Mouse (Mus musculus) limb, embryonic 12.5 days (tissue): ENCODE results near the gene Gm10277. TPM values are rescaled to one million over a fixed set of nuclear protein-coding genes. Genes with fewer than 3 reads are reported as not detected.

Experiments used
- ATAC-seq: fragments of 200-750 bp; cut with Nextera tagmentation; 2 replicates; pipeline ENCODE4 v1.8.0; 2017; ENCODE audit warnings: low read depth, moderate TSS enrichment; ENCODE audit not compliant: insufficient number of reproducible peaks, insufficient read depth, low FRiP score, low TSS enrichment
- H3K27ac ChIP-seq: fragments of 300-500 bp; sonication (generic); 2 replicates; pipeline ENCODE4 v1.5.1; 2016; ENCODE audit warnings: mild to moderate bottlenecking, moderate library complexity
- H3K27me3 ChIP-seq: fragments of 300-500 bp; sonication (generic); 2 replicates; pipeline ENCODE4 v1.6.1; 2016; ENCODE audit warnings: mild to moderate bottlenecking, moderate library complexity
- H3K36me3 ChIP-seq: fragments of 300-500 bp; sonication (generic); 2 replicates; pipeline ENCODE4 v1.6.1; 2016; ENCODE audit warnings: mild to moderate bottlenecking, moderate library complexity
- H3K4me1 ChIP-seq: fragments of 300-500 bp; sonication (generic); replicated peaks from 2 replicates; pipeline ENCODE4 v1.6.1; 2016
- H3K4me2 ChIP-seq: fragments of 300-500 bp; sonication (generic); 2 replicates; pipeline ENCODE4 v1.6.1; 2016; ENCODE audit warnings: mild to moderate bottlenecking, moderate library complexity
- H3K4me3 ChIP-seq: fragments of 300-500 bp; sonication (generic); replicated peaks from 2 replicates; pipeline ENCODE4 v1.5.1; 2016; ENCODE audit warnings: mild to moderate bottlenecking
- H3K9ac ChIP-seq: fragments of 300-500 bp; sonication (generic); replicated peaks from 2 replicates; pipeline ENCODE4 v1.6.1; 2016; ENCODE audit warnings: mild to moderate bottlenecking, moderate library complexity
- H3K9me3 ChIP-seq: fragments of 300-500 bp; sonication (generic); 2 replicates; pipeline ENCODE4 v1.6.1; 2016; ENCODE audit warnings: mild to moderate bottlenecking, moderate library complexity
- WGBS: fragments of 180-500 bp; shearing (Covaris S2); methylation state at CpG from one replicate; pipeline ENCODE4 v1.1.7; 2016; 5-methylcytosine and 5-hydroxymethylcytosine counted together
- polyA plus RNA-seq: library from polyadenylated mRNA; unstranded; fragments of >200 nt; fragmentation: Nextera tagmentation; extraction: Ambion mirVana; gene quantifications from 2 replicates; pipeline ENCODE4 v1.2.1, GENCODE M21; 2016

Gene Gm10277
- polyA plus RNA-seq, 1 experiment from 2014 or later, result 2.6 TPM

DNA sequence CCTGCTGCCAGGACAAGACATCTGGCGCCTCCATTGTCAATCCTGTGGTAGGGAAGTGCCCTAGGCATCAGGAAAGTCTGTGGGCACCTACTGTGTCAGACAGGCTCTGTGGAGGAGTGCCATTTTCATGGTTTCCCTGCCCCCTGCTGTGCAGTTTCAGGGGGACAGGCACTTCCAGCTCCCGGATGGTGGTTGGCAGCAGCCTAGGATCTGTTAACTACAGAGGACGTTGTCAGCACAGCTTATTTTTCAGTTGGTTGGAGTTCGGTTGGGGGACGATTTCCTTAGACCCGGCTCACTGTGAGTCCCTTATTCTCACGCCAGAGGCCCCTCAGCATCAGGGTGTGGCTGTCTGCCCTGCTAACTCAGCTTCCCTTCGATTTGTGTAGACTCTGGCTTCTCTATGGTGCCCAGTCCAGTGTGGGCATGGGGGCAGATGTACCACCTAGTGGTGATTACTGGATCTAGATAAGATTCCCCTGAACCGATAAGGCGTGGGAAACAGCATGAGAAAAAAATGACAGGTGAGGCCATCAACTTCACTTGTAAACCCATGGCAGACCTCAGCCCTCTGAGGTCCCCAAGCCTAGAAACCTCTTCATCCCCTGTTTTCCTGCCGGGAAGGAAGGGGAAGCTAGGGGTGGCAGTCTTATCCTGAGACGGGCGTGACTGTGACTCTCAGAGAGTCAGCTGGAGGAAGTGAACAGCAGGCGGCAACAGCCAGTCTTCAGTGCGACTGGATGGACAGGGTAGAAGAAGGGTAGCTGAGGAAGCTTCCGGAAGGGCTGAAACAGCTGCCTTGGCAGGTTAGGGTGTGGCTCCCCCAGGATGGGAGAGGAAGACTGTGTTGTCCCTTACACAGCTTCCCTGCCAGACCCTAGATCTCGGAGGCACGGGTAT, 3.5 kb downstream of the Gm10277 start:
- no peak for ATAC-seq
- WGBS, result 60% methylated on average over 18 of the region's 18 CpGs

DNA sequence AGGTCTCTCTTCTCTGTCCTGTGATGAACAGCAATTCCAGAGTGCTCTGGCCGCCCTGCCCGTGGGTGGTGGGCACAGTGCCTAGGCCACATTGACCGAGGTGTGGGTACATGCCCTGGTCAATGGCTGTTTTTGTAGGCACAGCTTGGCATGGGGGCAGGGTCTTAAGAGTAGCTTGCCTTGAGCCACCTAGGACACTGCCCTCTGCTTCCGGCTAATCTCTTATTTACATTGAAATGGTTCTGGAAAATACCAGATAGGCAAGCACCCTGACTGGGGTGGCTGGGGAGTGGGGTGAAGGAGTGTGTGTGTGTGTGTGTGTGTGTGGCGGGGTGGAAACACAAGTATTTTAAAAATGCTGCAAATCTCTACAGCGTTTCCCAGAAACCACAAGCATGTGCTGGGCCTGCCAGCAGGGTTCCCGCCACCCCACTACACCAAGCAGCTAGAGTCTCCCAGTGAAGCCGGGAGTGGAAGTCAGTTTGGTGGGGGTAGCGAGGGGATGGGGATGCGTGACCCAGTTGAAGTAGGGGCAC, 4.3 kb downstream of the Gm10277 start:
- 70% methylated on average over 10 of the region's 10 CpGs for WGBS
- H3K9ac ChIP-seq, result no peak overlapping the region
- no peaks in the 10 kb centered on the region for H3K9me3 ChIP-seq
- no peak overlapping the region for H3K4me2 ChIP-seq
- no peaks in the 10 kb centered on the region for H3K27me3 ChIP-seq
- ATAC-seq, result no peak
- H3K27ac ChIP-seq, result peak overlapping the region; percentile 46; the same call in 1 of the 2 replicates
- peaks cover 7% of the 10 kb centered on the region; the same call in 1 of the 2 replicates for H3K36me3 ChIP-seq
- H3K4me3 ChIP-seq, result no peak overlapping the region
- peaks cover 35% of the 10 kb centered on the region for H3K4me1 ChIP-seq

More for the DNA sequence above, 3.5 kb downstream of the Gm10277 start:
- Histone ChIP-seq H3K9ac (no peak overlapping the region), H3K9me3 (no peaks in the 10 kb centered on the region), H3K27ac (peak overlapping the region; percentile 46; the same call in 1 of the 2 replicates), H3K4me3 (no peak overlapping the region), H3K4me2 (no peak overlapping the region), H3K4me1 (peaks cover 35% of the 10 kb centered on the region), H3K36me3 (peaks cover 3% of the 10 kb centered on the region; the same call in 1 of the 2 replicates), H3K27me3 (no peaks in the 10 kb centered on the region)

DNA sequence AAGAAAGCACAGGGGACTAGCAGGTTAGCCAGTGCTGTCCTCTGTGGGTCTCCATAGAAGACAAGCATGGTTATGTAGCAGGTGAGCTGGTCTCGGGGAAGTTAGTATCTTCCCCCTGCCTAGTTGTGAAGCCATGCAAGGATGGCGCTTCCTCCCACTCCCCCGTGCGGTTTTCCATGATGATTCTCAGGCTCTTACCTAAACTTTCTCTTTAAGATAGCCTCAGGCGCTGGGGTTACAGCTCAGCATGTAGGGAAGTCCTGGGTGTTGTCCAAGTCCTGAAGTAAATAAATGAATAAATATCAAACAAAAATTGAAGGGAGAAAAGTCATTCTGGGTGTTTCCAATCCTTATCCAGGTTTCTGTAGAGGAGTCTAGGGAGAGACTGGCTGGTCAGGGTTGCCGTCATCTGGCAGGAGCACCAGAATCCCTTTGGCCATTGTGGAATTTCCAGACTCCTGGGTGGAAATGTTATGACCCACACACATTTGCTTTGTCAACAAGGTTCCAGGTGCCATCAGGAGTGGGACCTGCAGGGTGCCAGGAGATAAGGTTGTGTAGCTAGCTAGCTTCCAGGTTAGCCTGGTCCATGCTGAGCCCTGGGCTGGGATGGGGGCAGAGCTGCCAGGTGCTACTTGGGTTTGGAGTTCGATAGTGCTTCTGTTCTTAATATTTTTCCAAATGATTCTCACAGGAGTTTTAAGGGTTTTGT, 5.3 kb downstream of the Gm10277 start:
- Histone ChIP-seq H3K4me3 (no peak overlapping the region), H3K27ac (no peak overlapping the region), H3K27me3 (no peaks in the 10 kb centered on the region), H3K9ac (no peak overlapping the region), H3K36me3 (peaks cover 17% of the 10 kb centered on the region; the same call in 1 of the 2 replicates), H3K4me2 (no peak overlapping the region), H3K4me1 (peaks cover 35% of the 10 kb centered on the region), H3K9me3 (no peaks in the 10 kb centered on the region)
- 83% methylated on average over 7 of the region's 7 CpGs for WGBS
- no peak for ATAC-seq

DNA sequence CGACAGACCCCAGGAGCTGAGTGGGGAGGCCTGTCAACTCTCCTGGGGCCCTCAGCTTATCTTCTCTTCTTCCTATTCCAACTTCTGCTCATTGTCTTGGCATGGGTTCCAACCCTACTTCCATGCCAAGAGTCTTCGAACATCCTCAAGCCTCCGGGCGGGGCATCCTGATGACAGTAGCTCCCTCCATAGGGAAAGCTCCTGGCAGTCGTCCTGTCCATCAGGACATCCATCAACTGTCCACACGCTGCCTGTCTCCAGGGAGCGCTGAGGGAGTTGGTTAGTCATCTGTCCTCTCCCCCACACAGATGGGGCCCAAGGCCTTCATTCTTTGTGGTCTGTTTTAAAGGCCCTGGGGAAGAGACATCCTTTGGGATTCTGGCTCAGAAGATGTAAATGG, 6.5 kb downstream of the Gm10277 start:
- peaks cover 38% of the 10 kb centered on the region for H3K4me1 ChIP-seq
- H3K4me2 ChIP-seq, result no peak overlapping the region
- no peak overlapping the region for H3K27ac ChIP-seq
- no peaks in the 10 kb centered on the region for H3K9me3 ChIP-seq
- WGBS, result 80% methylated on average over 7 of the region's 7 CpGs
- no peaks in the 10 kb centered on the region for H3K27me3 ChIP-seq
- ATAC-seq, result no peak
- peaks cover 18% of the 10 kb centered on the region; the same call in 1 of the 2 replicates for H3K36me3 ChIP-seq
- no peak overlapping the region for H3K4me3 ChIP-seq
- H3K9ac ChIP-seq, result no peak overlapping the region

DNA sequence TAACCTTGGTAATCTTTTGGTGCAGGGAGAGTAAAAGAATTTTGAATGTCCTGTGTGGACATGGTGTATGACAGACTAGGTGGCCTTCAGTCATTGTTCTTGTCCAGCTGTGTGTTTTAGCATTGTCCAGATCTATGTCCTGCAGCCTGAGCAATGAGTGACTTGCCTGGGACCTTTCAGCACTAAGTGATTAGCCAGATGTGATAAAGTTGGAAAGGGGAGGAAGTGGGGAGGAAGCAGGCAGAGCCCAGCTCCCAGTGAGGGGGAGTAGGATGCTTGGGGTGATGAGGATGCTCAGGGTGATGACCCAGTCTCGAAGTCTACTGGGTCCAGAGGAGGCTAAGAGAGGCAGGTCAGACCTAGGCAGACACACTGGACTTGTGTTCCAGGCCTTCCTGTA, 8.3 kb downstream of the Gm10277 start:
- ATAC-seq, result no peak
- no peaks in the 10 kb centered on the region for H3K27me3 ChIP-seq
- 68% methylated on average over 1 of the region's 1 CpGs for WGBS
- H3K4me2 ChIP-seq, result no peak overlapping the region
- no peaks in the 10 kb centered on the region for H3K9me3 ChIP-seq
- H3K4me3 ChIP-seq, result no peak overlapping the region
- no peak overlapping the region for H3K27ac ChIP-seq
- peaks cover 25% of the 10 kb centered on the region for H3K4me1 ChIP-seq
- peaks cover 18% of the 10 kb centered on the region; the same call in 1 of the 2 replicates for H3K36me3 ChIP-seq
- no peak overlapping the region for H3K9ac ChIP-seq

DNA sequence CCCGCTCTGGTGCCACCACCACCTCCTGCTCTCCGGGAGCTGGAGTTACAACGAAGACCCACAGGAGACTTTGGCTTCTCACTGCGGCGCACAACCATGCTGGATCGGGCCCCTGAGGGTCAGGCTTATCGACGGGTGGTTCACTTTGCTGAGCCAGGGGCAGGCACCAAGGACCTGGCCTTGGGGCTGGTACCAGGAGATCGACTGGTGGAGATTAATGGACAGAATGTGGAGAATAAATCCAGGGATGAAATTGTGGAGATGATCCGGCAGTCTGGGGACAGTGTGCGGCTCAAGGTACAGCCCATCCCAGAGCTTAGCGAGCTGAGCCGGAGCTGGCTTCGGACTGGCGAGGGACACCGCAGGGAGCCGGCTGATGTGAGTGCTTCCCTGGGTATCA, 9.6 kb downstream of the Gm10277 start:
- Histone ChIP-seq H3K9me3 (no peaks in the 10 kb centered on the region), H3K27ac (no peak overlapping the region), H3K36me3 (peaks cover 18% of the 10 kb centered on the region; the same call in 1 of the 2 replicates), H3K4me3 (no peak overlapping the region), H3K27me3 (no peaks in the 10 kb centered on the region), H3K9ac (no peak overlapping the region), H3K4me1 (peaks cover 12% of the 10 kb centered on the region), H3K4me2 (no peak overlapping the region)
- WGBS, result 90% methylated on average over 17 of the region's 17 CpGs
- ATAC-seq, result no peak

DNA sequence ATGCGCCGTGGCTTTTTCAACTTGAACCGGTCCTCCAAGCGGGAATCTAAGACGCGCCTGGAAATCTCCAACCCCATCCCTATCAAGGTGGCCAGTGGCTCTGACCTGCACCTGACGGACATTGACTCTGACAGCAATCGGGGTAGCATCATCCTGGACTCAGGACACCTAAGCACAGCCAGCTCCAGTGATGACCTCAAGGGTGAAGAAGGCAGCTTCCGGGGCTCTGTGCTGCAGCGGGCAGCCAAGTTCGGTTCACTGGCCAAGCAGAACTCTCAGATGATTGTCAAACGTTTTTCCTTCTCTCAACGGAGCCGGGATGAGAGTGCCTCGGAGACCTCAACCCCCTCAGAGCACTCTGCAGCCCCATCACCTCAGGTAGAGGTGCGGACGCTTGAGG, 10.1 kb downstream of the Gm10277 start:
- H3K4me1 ChIP-seq, result peaks cover 12% of the 10 kb centered on the region
- no peak overlapping the region for H3K4me2 ChIP-seq
- H3K27ac ChIP-seq, result no peak overlapping the region
- ATAC-seq, result no peak
- no peaks in the 10 kb centered on the region for H3K9me3 ChIP-seq
- H3K9ac ChIP-seq, result no peak overlapping the region
- H3K36me3 ChIP-seq, result peaks cover 18% of the 10 kb centered on the region; the same call in 1 of the 2 replicates
- 94% methylated on average over 17 of the region's 17 CpGs for WGBS
- no peak overlapping the region for H3K4me3 ChIP-seq
- no peaks in the 10 kb centered on the region for H3K27me3 ChIP-seq

DNA sequence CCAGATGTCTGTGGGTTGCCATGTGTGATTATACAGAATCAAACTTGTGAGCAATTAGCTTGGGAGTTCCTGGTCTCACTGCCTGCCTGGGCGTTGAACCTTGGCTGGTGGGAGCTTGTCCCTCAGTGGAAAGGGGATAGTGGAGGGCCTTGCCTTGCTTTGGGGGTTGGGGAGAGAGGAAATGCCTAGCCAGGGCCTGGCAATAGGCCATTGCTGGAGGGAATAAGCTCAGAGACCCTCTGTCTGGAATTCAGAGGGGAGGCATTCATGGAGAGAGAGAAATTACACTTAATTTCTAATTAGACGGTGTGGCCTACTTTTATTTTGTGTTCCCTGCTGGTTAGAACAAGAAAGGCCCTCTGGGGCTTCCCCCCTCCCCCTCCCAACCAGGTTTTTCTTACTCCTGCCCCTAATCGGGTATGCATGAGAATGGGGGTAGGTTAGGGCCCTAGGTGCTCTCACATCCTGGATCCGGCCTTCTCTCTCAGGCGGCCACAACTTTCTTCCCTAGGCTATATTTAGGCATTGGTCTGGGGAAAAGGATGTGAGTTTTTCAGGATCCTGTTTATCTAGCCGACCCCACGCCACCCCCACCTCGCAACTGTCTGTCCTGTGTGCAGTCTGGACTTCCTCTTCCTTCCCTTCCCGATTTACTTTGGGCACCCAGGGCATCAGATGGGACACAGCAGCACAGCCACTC, 11.7 kb downstream of the Gm10277 start:
- ATAC-seq, result peak; percentile 68; the same call in 1 of the 2 replicates

DNA sequence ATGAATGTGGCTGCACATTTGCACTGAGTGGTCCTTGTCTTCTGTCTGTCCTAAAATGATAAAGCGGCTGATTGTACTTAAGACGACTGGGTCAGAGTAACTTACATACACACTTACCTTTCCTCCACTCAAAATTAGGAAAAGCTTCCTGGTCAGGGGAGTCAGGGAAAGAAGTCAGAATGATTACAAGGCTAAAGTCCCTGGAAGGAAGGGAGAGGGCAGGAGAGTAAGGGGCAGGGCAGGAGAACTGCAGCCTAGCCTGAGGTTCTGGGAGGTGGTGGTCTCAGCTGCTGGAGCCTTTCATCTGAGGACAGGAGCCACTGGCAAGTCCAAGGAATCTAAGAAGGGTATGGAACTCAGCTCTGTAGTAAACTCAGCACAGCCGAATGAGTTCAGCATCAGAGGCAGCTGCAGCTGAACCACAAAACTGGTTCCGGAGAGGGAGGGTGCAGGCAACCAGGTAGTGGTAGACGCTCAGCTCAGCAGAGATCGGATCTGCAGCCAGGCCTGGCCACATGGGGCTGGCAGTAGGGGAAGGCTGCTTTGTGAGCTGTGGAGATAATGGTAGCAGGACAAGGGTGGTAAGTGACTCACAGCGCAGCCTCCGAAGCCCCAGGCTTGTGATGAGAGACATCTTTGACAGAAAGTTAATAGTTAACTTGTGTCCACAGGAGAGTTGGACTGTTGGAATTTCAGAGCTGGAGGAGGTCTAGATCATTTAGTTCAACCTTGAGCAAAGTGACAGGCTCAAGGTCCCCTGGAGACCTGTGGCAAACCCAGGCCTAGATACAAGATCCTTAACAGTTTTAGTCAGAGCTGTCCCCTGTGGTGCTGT, 15.5 kb downstream of the Gm10277 start:
- Histone ChIP-seq H3K9ac (no peak overlapping the region), H3K36me3 (no peaks in the 10 kb centered on the region), H3K4me3 (no peak overlapping the region), H3K4me1 (peaks cover 20% of the 10 kb centered on the region), H3K4me2 (no peak overlapping the region), H3K27me3 (no peaks in the 10 kb centered on the region), H3K27ac (no peak overlapping the region), H3K9me3 (no peaks in the 10 kb centered on the region)
- ATAC-seq, result no peak
- 67% methylated on average over 8 of the region's 8 CpGs for WGBS

More for the DNA sequence above, 11.7 kb downstream of the Gm10277 start:
- Histone ChIP-seq H3K4me2 (no peak overlapping the region), H3K4me3 (no peak overlapping the region), H3K36me3 (peaks cover 18% of the 10 kb centered on the region; the same call in 1 of the 2 replicates), H3K9ac (no peak overlapping the region), H3K4me1 (peaks cover 20% of the 10 kb centered on the region), H3K27me3 (no peaks in the 10 kb centered on the region), H3K9me3 (no peaks in the 10 kb centered on the region), H3K27ac (peak overlapping the region; percentile 82)
- 41% methylated on average over 9 of the region's 9 CpGs for WGBS

DNA sequence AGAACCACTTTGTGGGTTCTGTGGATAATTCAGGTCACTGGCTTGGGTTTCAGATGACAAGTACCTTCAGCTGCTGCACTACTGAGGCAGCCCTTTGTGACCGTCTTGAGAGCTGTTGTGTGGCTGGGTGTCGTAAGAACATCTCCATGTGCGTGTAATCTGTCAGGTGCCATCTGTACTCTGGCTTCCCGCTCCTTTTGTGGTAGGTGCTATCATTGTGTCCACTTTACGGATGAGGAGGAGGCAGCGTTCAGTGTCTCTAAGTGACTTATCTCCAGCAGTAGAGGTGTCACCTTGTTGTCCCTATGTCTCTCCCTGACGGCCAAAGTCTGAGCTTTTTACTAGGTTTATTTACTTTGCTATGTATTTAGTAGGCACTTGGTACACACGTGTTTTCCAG, 17.2 kb downstream of the Gm10277 start:
- WGBS, result 83% methylated on average over 8 of the region's 8 CpGs
- Histone ChIP-seq H3K4me2 (no peak overlapping the region), H3K27me3 (no peaks in the 10 kb centered on the region), H3K4me1 (peaks cover 26% of the 10 kb centered on the region), H3K27ac (no peak overlapping the region), H3K9ac (no peak overlapping the region), H3K9me3 (no peaks in the 10 kb centered on the region), H3K36me3 (no peaks in the 10 kb centered on the region), H3K4me3 (no peak overlapping the region)
- no peak for ATAC-seq
